Mouse (Mus musculus) G1E (cell line): ENCODE measurements around the gene Ppp2r5b. TPM values are rescaled to one million over a fixed set of nuclear protein-coding genes. Genes with fewer than 3 reads are reported as not detected.
A peak's percentile ranks its signal among the peaks of the same experiment; 100 is the strongest.

ENCODE experiments used
- ATAC-seq: 2 replicates; pipeline ENCODE4 v1.8.0; 2016; ENCODE audit warnings: mild to moderate bottlenecking; ENCODE audit not compliant: insufficient number of reproducible peaks, poor library complexity, low FRiP score, severe bottlenecking; ENCODE audit errors: extremely low read depth
- DNase-seq: peaks from one replicate; pipeline ENCODE4 v3.0.0; 2012; ENCODE audit warnings: low spot score
- H3K27me3 ChIP-seq: 2 replicates; pipeline ENCODE4 v1.6.1; 2012; ENCODE audit warnings: mild to moderate bottlenecking, low read length, inconsistent platforms; ENCODE audit not compliant: insufficient read depth
- H3K36me3 ChIP-seq: replicated peaks from 2 replicates; pipeline ENCODE3; 2012; ENCODE audit warnings: mild to moderate bottlenecking, inconsistent platforms
- H3K4me1 ChIP-seq: 2 replicates; pipeline ENCODE4 v1.6.1; 2012; ENCODE audit warnings: low read depth, low read length, inconsistent platforms, mixed read lengths; ENCODE audit not compliant: insufficient read depth
- H3K4me3 ChIP-seq: 2 replicates; pipeline ENCODE4 v1.5.1; 2012; ENCODE audit warnings: low read depth, mild to moderate bottlenecking, inconsistent platforms, low read length, moderate library complexity, mixed read lengths
- H3K9me3 ChIP-seq: replicated peaks from 2 replicates; pipeline ENCODE4 v1.6.1; 2012; ENCODE audit warnings: inconsistent platforms
- CTCF ChIP-seq: IDR thresholded peaks from 2 replicates; pipeline ENCODE4 v1.5.1; 2012; ENCODE audit warnings: low read depth, low read length, inconsistent platforms, mixed read lengths
- GATA1 ChIP-seq: IDR thresholded peaks from 2 replicates; pipeline ENCODE4 v1.6.1; 2012; ENCODE audit warnings: borderline replicate concordance, low read length, inconsistent platforms, mixed read lengths
- GATA2 ChIP-seq: IDR thresholded peaks from 2 replicates; pipeline ENCODE4 v1.6.1; 2012; ENCODE audit warnings: low read depth, low read length, inconsistent platforms, borderline replicate concordance
- POLR2AphosphoS5 ChIP-seq: IDR thresholded peaks from 2 replicates; pipeline ENCODE4 v1.6.1; 2012; ENCODE audit warnings: low read depth, low read length, inconsistent platforms; ENCODE audit not compliant: insufficient replicate concordance
- TAL1 ChIP-seq: conservative IDR thresholded peaks from 2 replicates; pipeline ENCODE4 v1.6.1; 2012; ENCODE audit warnings: low read depth, low read length, inconsistent platforms, mixed read lengths
- polyA plus RNA-seq: library from polyadenylated mRNA; stranded (reverse); fragments of >175 nt; gene quantifications from 2 replicates; pipeline ENCODE4 v1.2.3, GENCODE M21; 2012
- total RNA-seq, 2 experiments: library from RNA; stranded (forward) in 1 of 2; stranded (reverse) in 1 of 2; fragments of 200-1000 nt in 1 of 2; fragments of >200 nt in 1 of 2; fragmentation: Nextera tagmentation in 1 of 2; gene quantifications; 2 replicates each; pipeline ENCODE4 v1.2.3; 2014 to 2017

Ppp2r5b gene
- total and polyA plus RNA-seq, 3 experiments = 6.0 to 9.0 (median 7.1) TPM

- TF ChIP-seq TAL1 = no peak
- no peak for TF ChIP-seq POLR2AphosphoS5
- TF ChIP-seq GATA2 = no peak
- TF ChIP-seq CTCF = no peak
- TF ChIP-seq GATA1 = no peak
- H3K36me3 ChIP-seq = peaks cover 61% of the 10 kb centered on the region
- DNase-seq = no peak
- no peak for ATAC-seq
- no peaks in the 10 kb centered on the region for H3K27me3 ChIP-seq
- no peaks in the 10 kb centered on the region for H3K9me3 ChIP-seq
- peaks cover 94% of the 10 kb centered on the region for H3K4me1 ChIP-seq
- H3K4me3 ChIP-seq = no peak overlapping the region; the same call in 1 of the 2 replicates
These were observed 43.9 kb upstream of the Ppp2r5b start for GRCm38 (mm10) chr19:6279481-6280144.

- Histone ChIP-seq H3K4me3 (peak overlapping the region; percentile 95; the same call in 1 of the 2 replicates), H3K9me3 (no peaks in the 10 kb centered on the region), H3K4me1 (peaks cover 91% of the 10 kb centered on the region), H3K27me3 (no peaks in the 10 kb centered on the region), H3K36me3 (peaks cover 65% of the 10 kb centered on the region)
- no peak for DNase-seq
- no peak for ATAC-seq
- TF ChIP-seq GATA1 (no peak), GATA2 (no peak), POLR2AphosphoS5 (no peak), CTCF (no peak), TAL1 (no peak)
These were observed 42.9 kb upstream of the Ppp2r5b start for GRCm38 (mm10) chr19:6278439-6279073.

DNA sequence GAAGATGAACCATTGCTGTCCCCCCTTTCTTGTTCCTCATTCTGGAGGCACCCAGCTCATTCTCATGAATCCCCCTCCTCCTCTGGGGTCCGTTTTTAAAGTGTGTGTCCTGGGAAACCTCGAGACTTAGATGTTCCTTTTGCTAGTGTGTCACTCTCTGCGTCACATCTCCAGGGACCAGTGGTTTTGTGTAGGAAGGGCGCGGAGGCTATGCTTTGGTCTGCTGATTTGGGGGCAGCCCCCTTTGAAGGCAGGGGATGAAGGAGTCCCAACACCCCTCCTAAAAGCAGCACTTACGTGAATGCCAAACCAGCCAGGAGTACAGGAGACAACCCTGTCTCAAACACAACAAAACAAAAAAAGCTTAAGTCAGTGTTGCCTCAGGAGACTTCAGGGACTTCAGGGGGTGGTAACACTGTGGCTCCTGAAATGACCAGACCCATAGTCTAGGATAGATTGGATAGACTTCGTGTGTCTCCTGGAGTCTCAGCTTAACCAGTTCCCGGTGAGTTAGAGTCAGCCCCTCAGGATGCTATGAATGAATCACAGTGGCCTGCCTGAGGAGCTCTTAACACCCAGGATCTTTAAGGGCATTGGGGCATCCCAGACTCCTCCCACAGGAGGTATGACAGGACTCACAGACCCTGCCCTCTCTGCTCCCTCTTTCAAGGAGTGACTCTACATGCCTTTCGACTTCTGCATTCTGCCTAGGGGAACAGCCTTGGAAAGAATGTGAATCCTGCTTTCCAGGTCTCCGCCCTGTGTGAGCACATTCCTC is 42.2 kb upstream of the Ppp2r5b start:
- Histone ChIP-seq H3K27me3 (no peaks in the 10 kb centered on the region), H3K9me3 (no peaks in the 10 kb centered on the region), H3K36me3 (peaks cover 59% of the 10 kb centered on the region), H3K4me3 (peak overlapping the region; percentile 95), H3K4me1 (peaks cover 87% of the 10 kb centered on the region)
- DNase-seq = peak; percentile 44
- ATAC-seq = no peak
- no peak for TF ChIP-seq GATA2
- no peak for TF ChIP-seq POLR2AphosphoS5
- no peak for TF ChIP-seq CTCF
- no peak for TF ChIP-seq TAL1
- TF ChIP-seq GATA1 = no peak

DNA sequence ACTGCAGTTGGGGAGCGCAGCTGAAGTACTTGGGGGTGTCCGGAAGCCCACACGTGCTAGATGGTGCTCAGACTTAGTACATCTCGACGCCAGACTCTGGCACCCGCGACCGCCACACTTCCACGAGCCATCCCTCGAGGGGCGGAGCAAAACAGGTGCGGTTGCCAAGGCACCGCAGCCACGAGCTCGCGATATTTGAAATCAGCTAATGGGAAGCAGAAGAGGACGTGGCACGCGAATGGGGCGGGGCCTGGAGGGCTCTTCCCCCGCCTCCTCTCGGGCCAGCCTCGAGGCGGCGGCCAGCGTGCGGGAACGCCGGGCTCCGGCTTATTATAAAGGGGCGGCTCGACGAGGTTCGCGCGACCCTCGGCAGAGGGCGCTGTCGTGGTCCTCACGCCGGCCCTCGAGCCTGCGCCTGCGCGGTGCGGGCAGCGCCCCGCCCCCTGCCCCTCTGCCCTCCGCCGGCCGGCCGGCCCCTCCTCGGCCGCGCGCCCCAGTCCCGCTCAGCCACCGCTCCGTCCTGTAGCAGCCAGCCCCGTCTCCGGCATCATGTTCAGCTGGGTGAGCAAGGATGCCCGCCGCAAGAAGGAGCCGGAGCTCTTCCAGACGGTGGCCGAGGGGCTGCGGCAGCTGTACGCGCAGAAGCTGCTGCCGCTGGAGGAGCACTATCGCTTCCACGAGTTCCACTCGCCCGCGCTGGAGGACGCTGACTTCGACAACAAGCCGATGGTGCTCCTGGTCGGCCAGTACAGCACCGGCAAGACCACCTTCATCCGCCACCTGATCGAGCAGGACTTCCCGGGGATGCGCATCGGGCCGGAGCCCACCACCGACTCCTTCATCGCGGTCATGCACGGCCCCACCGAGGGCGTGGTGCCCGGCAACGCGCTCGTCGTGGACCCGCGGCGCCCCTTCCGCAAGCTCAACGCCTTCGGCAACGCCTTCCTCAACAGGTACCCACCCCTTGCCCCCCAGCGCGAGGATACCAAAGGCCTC is 41.1 kb upstream of the Ppp2r5b start, which contains the start of gene Ehd1:
Gene Ehd1 (plus strand): TSS at position 300 of the 996 bp plus-strand sequence.
- H3K4me3 ChIP-seq = peak within 1 kb of the TSS; percentile 95
- H3K4me1 ChIP-seq = peaks cover 76% of the 10 kb centered on the region

GRCm38 (mm10) chr19:6275740-6276389 is 40.2 kb upstream of the Ppp2r5b start:
- peaks cover 68% of the 10 kb centered on the region for H3K4me1 ChIP-seq
- TF ChIP-seq CTCF = no peak
- TF ChIP-seq GATA1 = no peak
- TF ChIP-seq POLR2AphosphoS5 = no peak
- TF ChIP-seq GATA2 = no peak
- TF ChIP-seq TAL1 = no peak
- ATAC-seq = no peak
- DNase-seq = peak; percentile 50
- peak overlapping the region; percentile 95 for H3K4me3 ChIP-seq
- H3K27me3 ChIP-seq = no peaks in the 10 kb centered on the region
- H3K36me3 ChIP-seq = peaks cover 41% of the 10 kb centered on the region
- H3K9me3 ChIP-seq = no peaks in the 10 kb centered on the region

More for the DNA sequence above, 41.1 kb upstream of the Ppp2r5b start, which contains the start of gene Ehd1:
- Histone ChIP-seq H3K27me3 (no peaks in the 10 kb centered on the region), H3K9me3 (no peaks in the 10 kb centered on the region), H3K36me3 (peaks cover 50% of the 10 kb centered on the region)
- TF ChIP-seq CTCF = peak; percentile 41; the same call in 1 of the 2 replicates
- TF ChIP-seq GATA2 = no peak
- no peak for TF ChIP-seq TAL1
- ATAC-seq = peak; percentile 84
- DNase-seq = peak; percentile 90
